In genomic region chr19:10530082-10530481, GRCm38 (mm10) we compare ENCODE assay signal across 17 mouse cellular contexts. TPM values are rescaled to one million over a fixed set of nuclear protein-coding genes. Genes with fewer than 3 reads are reported as not detected.
DNase-seq lines count a peak whose midpoint lies in the region; ATAC-seq and TF ChIP-seq lines count a peak whose summit lies in the region.
"Had no signal": no experiment of that assay in that cellular context is flagged by ENCODE, and none has a peak within 500 bp of the region (broad histone marks: within the 10 kb centered on the region; RNA-seq: fewer than 3 reads in every experiment).

No protein-coding gene starts in this region.

- H3K36me3 ChIP-seq in liver, embryonic 14.5 days (replicated peaks; ENCODE audit: control insufficient read depth, insufficient read depth, low read depth) = peaks cover 56% of the 10 kb centered on the region
- H3K36me3 ChIP-seq in liver, embryonic 11.5 days (ENCODE audit: control insufficient read depth, insufficient read depth, low read length) = peaks cover 24% of the 10 kb centered on the region

- no peak for ATAC-seq in liver, embryonic 14.5 days (ENCODE audit: insufficient read depth)
- ATAC-seq in liver, embryonic 11.5 days (replicated peaks; ENCODE audit: low FRiP score) = no peak

- WGBS in liver, embryonic 14.5 days (ENCODE audit: insufficient replicate concordance) = 93% methylated on average over 1 of the region's 1 CpGs
- WGBS in liver, embryonic 11.5 days = 98% methylated on average over 1 of the region's 1 CpGs

- no peak for TF ChIP-seq EP300 in liver, embryonic 14.5 days (IDR thresholded peaks at IDR 0.05; ENCODE audit: low read depth)

- intact Hi-C loops in gastrocnemius, adult 2 months (cut with DNase I) = no loop called here
- intact Hi-C loops in gastrocnemius, postnatal 14 days (cut with DNase I; ENCODE audit: low total_unique reads) = no loop called here

- no peak for DNase-seq in gastrocnemius, adult 2 months
- DNase-seq in gastrocnemius, postnatal 10 days = no peak
- no peak for DNase-seq in liver, embryonic 14.5 days (ENCODE audit: low read depth in 3 of 3, low spot score in 3 of 3)
- no peak for DNase-seq in liver, embryonic 11.5 days (ENCODE audit: low spot score)
- peak; percentile 23 to 28 for DNase-seq in B cell, adult 2 months
- DNase-seq in ZHBTc4 (ENCODE audit: low read depth, low spot score) = peak; percentile 61
- no peak for DNase-seq in cerebellum, postnatal 36 days
- no peak for DNase-seq in gastrocnemius, postnatal 14 days
- DNase-seq: cerebellum, adult 9-11 months; layer of hippocampus, adult 9-11 months; left cerebral cortex, postnatal 4 days; spleen, adult 18-20 months had no signal

- H3K4me1 ChIP-seq in liver, embryonic 14.5 days (replicated peaks; ENCODE audit: control insufficient read depth in 2 of 2, insufficient read depth in 2 of 2, low read length in 1 of 2) = peaks cover 8 to 10% of the 10 kb centered on the region in 2 experiments
- peaks cover 12% of the 10 kb centered on the region for H3K4me1 ChIP-seq in liver, embryonic 11.5 days (replicated peaks; ENCODE audit: control insufficient read depth, insufficient read depth, low read length)

- H3K4me3 ChIP-seq in gastrocnemius, adult 2 months = no peak overlapping the region
- no peak overlapping the region for H3K4me3 ChIP-seq in liver, embryonic 14.5 days (ENCODE audit: insufficient read depth in 1 of 2, low read depth in 2 of 2, low read length in 2 of 2)
- H3K4me3 ChIP-seq in liver, embryonic 11.5 days (ENCODE audit: low read depth, low read length) = no peak overlapping the region
- H3K4me3 ChIP-seq: forebrain, embryonic 10.5 days; kidney, embryonic 15.5 days; lung, embryonic 15.5 days had no signal

- no peaks in the 10 kb centered on the region for H3K27me3 ChIP-seq in liver, embryonic 14.5 days (ENCODE audit: control insufficient read depth, insufficient read depth, low read length)
- H3K27me3 ChIP-seq in liver, embryonic 11.5 days (replicated peaks; ENCODE audit: control insufficient read depth, insufficient read depth, low read length) = no peaks in the 10 kb centered on the region
- H3K27me3 ChIP-seq: CH12.LX; kidney, embryonic 15.5 days; lung, embryonic 15.5 days had no signal

- H3K27ac ChIP-seq in gastrocnemius, adult 2 months = no peak overlapping the region
- H3K27ac ChIP-seq in liver, embryonic 14.5 days = no peak overlapping the region
- no peak overlapping the region for H3K27ac ChIP-seq in liver, embryonic 11.5 days (ENCODE audit: low read depth, low read length)
- H3K27ac ChIP-seq: forebrain, embryonic 10.5 days; hindbrain, embryonic 14.5 days; kidney, embryonic 15.5 days; lung, embryonic 15.5 days had no signal

- H3K4me2 ChIP-seq in liver, embryonic 14.5 days (ENCODE audit: low read depth) = no peak overlapping the region
- H3K4me2 ChIP-seq in liver, embryonic 11.5 days = no peak overlapping the region
- H3K4me2 ChIP-seq: hindbrain, embryonic 14.5 days; kidney, embryonic 15.5 days; lung, embryonic 15.5 days had no signal

- no peaks in the 10 kb centered on the region for H3K9me3 ChIP-seq in liver, embryonic 14.5 days (ENCODE audit: control insufficient read depth, low read length)
- no peaks in the 10 kb centered on the region for H3K9me3 ChIP-seq in liver, embryonic 11.5 days (ENCODE audit: control insufficient read depth, low read length)
- H3K9me3 ChIP-seq: forebrain, embryonic 10.5 days; kidney, embryonic 15.5 days; lung, embryonic 15.5 days had no signal

- H3K9ac ChIP-seq in liver, embryonic 14.5 days (replicated peaks) = no peak overlapping the region
- H3K9ac ChIP-seq in liver, embryonic 11.5 days (ENCODE audit: low read depth, low read length) = no peak overlapping the region
- H3K9ac ChIP-seq: hindbrain, embryonic 14.5 days; kidney, embryonic 15.5 days; lung, embryonic 15.5 days had no signal

- peak; percentile 28; the same call in 1 of the 2 replicates for TF ChIP-seq CTCF in gastrocnemius, adult 2 months (IDR thresholded peaks at IDR 0.05)
- peak; percentile 48 for TF ChIP-seq CTCF in liver, embryonic 14.5 days (IDR thresholded peaks at IDR 0.05; ENCODE audit: low read depth)

RNA-seq across cellular contexts. Expression of gene Sdhaf2, which starts 4.1 kb away (rescaled TPM):
- 10 to 100 TPM; 42.4 to 62.9 TPM for total RNA-seq in gastrocnemius, adult 2 months (2021)
- 10 to 100 TPM; 42.5 to 45.1 TPM for total RNA-seq in gastrocnemius, postnatal 10 days (2021)
- polyA plus RNA-seq in liver, embryonic 14.5 days (2012; rRNA removed) = 16.8 and 20.5 TPM in 2 replicates
- polyA plus RNA-seq in liver, embryonic 14.5 days (2014; fragmentation: Nextera tagmentation; extraction: Ambion mirVana) = 26.9 and 31.0 TPM in 2 replicates
- polyA plus RNA-seq in liver, embryonic 11.5 days (2014; fragmentation: Nextera tagmentation; extraction: Ambion mirVana) = 60.4 and 63.0 TPM in 2 replicates
- 10 to 100 TPM; 38.5 to 46.6 TPM for total RNA-seq in gastrocnemius, postnatal 14 days (2021)

RNA-seq across cellular contexts. Expression of gene Cpsf7, which starts 5.0 kb away (rescaled TPM):
- total RNA-seq in gastrocnemius, adult 2 months (2021) = 10 to 100 TPM; 20.3 to 21.7 TPM
- total RNA-seq in gastrocnemius, postnatal 10 days (2021) = 10 to 100 TPM; 26.6 to 33.0 TPM
- 16.2 and 22.9 TPM in 2 replicates for polyA plus RNA-seq in liver, embryonic 14.5 days (2012; rRNA removed)
- 12.8 and 14.1 TPM in 2 replicates for polyA plus RNA-seq in liver, embryonic 14.5 days (2014; fragmentation: Nextera tagmentation; extraction: Ambion mirVana)
- 42.6 and 44.8 TPM in 2 replicates for polyA plus RNA-seq in liver, embryonic 11.5 days (2014; fragmentation: Nextera tagmentation; extraction: Ambion mirVana)
- 10 to 100 TPM; 17.0 to 21.0 TPM for total RNA-seq in gastrocnemius, postnatal 14 days (2021)

RNA-seq across cellular contexts. Expression of gene Tmem216, which starts 26.0 kb away (rescaled TPM):
- 1 to 10 TPM; 2.1 to 3.3 TPM for total RNA-seq in gastrocnemius, adult 2 months (2021)
- total RNA-seq in gastrocnemius, postnatal 10 days (2021) = 1 to 10 TPM; 2.3 to 3.0 TPM
- 9.7 and 15.6 TPM in 2 replicates for polyA plus RNA-seq in liver, embryonic 14.5 days (2012; rRNA removed)
- polyA plus RNA-seq in liver, embryonic 14.5 days (2014; fragmentation: Nextera tagmentation; extraction: Ambion mirVana) = 13.2 and 16.9 TPM in 2 replicates
- polyA plus RNA-seq in liver, embryonic 11.5 days (2014; fragmentation: Nextera tagmentation; extraction: Ambion mirVana) = 33.7 and 35.9 TPM in 2 replicates
- total RNA-seq in gastrocnemius, postnatal 14 days (2021) = 1 to 10 TPM; 1.3 to 1.8 TPM

RNA-seq across cellular contexts. Expression of gene Cyb561a3, which starts 46.9 kb away (rescaled TPM):
- 1 to 10 TPM; 6.3 to 6.4 TPM for total RNA-seq in gastrocnemius, adult 2 months (2021)
- 1 to 10 TPM; 5.0 to 6.1 TPM for total RNA-seq in gastrocnemius, postnatal 10 days (2021)
- polyA plus RNA-seq in liver, embryonic 14.5 days (2012; rRNA removed) = 9.5 and 11.8 TPM in 2 replicates
- polyA plus RNA-seq in liver, embryonic 14.5 days (2014; fragmentation: Nextera tagmentation; extraction: Ambion mirVana) = 11.0 and 12.9 TPM in 2 replicates
- 14.9 and 18.5 TPM in 2 replicates for polyA plus RNA-seq in liver, embryonic 11.5 days (2014; fragmentation: Nextera tagmentation; extraction: Ambion mirVana)
- total RNA-seq in gastrocnemius, postnatal 14 days (2021) = 1 to 10 TPM; 3.8 to 4.1 TPM

RNA-seq across cellular contexts. Expression of gene Tmem138, which starts 47.1 kb away (rescaled TPM):
- 1 to 10 TPM; 1.5 TPM for total RNA-seq in gastrocnemius, adult 2 months (2021)
- 1 to 10 TPM; 2.3 to 3.3 TPM for total RNA-seq in gastrocnemius, postnatal 10 days (2021)
- 7.5 and 8.3 TPM in 2 replicates for polyA plus RNA-seq in liver, embryonic 14.5 days (2012; rRNA removed)
- 11.5 and 12.6 TPM in 2 replicates for polyA plus RNA-seq in liver, embryonic 14.5 days (2014; fragmentation: Nextera tagmentation; extraction: Ambion mirVana)
- polyA plus RNA-seq in liver, embryonic 11.5 days (2014; fragmentation: Nextera tagmentation; extraction: Ambion mirVana) = 32.6 and 33.3 TPM in 2 replicates
- 1 to 10 TPM; 1.3 to 2.0 TPM for total RNA-seq in gastrocnemius, postnatal 14 days (2021)

Comparison
In these comparisons a context has a peak if more than half of its experiments do, and no peak if none do; other contexts are left out.
1. DNase-seq: peak in B cell, adult 2 months (2 of 2) and ZHBTc4 (single experiment); none in gastrocnemius, adult 2 months (single experiment), gastrocnemius, postnatal 10 days (single experiment), liver, embryonic 14.5 days (0 of 3), liver, embryonic 11.5 days (single experiment), cerebellum, postnatal 36 days (0 of 2) and gastrocnemius, postnatal 14 days (single experiment).